Mouse (Mus musculus) adrenal gland, postnatal 14 days (tissue): Measurements from ENCODE around the gene Actl6b. TPM values are rescaled to one million over a fixed set of nuclear protein-coding genes. Genes with fewer than 3 reads are reported as not detected.
A peak's percentile ranks its signal among the peaks of the same experiment; 100 is the strongest.

Experiments
- DNase-seq: peaks from one replicate; pipeline ENCODE4 v3.0.0; 2021; ENCODE audit warnings: mixed read lengths
- total RNA-seq: library from RNA; stranded (reverse); gene quantifications from 2 replicates; pipeline ENCODE4 v1.2.3, GENCODE M21; 2021

Actl6b gene
- total RNA-seq, 1 experiment from 2014 or later, result 2.8 TPM

GRCm38 (mm10) chr5:137565744-137566143 lies 12.4 kb downstream of the Actl6b start:
- DNase-seq, result no peak

GRCm38 (mm10) chr5:137566416-137566815 lies 13.1 kb downstream of the Actl6b start:
- DNase-seq, result no peak

- DNase-seq, result peak; percentile 52
Measured at GRCm38 (mm10) chr5:137568223-137568798, 15.0 kb downstream of the Actl6b start.

GRCm38 (mm10) chr5:137569031-137569430 lies 15.7 kb downstream of the Actl6b start:
- no peak for DNase-seq

GRCm38 (mm10) chr5:137569665-137570064 lies 16.3 kb downstream of the Actl6b start, which contains the start of gene Tfr2:
Gene Tfr2 (plus strand): TSS chr5:137569840.
- peak; percentile 80 for DNase-seq

- DNase-seq, result no peak
Measured at GRCm38 (mm10) chr5:137570181-137570580, 16.9 kb downstream of the Actl6b start.

GRCm38 (mm10) chr5:137570691-137571586 lies 17.6 kb downstream of the Actl6b start:
- DNase-seq, result no peak

GRCm38 (mm10) chr5:137574470-137574901 lies 21.2 kb downstream of the Actl6b start:
- peak; percentile 79 for DNase-seq

GRCm38 (mm10) chr5:137580246-137580645 lies 26.9 kb downstream of the Actl6b start:
- DNase-seq, result peak; percentile 17

- no peak for DNase-seq
Measured at GRCm38 (mm10) chr5:137582702-137583101, 29.4 kb downstream of the Actl6b start.

- DNase-seq, result peak; percentile 43
Measured at GRCm38 (mm10) chr5:137583670-137584169, 30.4 kb downstream of the Actl6b start.

GRCm38 (mm10) chr5:137584976-137585375 lies 31.7 kb downstream of the Actl6b start:
- DNase-seq, result peak; percentile 86

- DNase-seq, result no peak
Measured at GRCm38 (mm10) chr5:137590507-137590906, 37.2 kb downstream of the Actl6b start.

GRCm38 (mm10) chr5:137595921-137596320 lies 42.6 kb downstream of the Actl6b start:
- no peak for DNase-seq

- DNase-seq, result peak; percentile 33
Measured at GRCm38 (mm10) chr5:137596601-137597261, 43.4 kb downstream of the Actl6b start.

GRCm38 (mm10) chr5:137597625-137598024 lies 44.3 kb downstream of the Actl6b start:
- DNase-seq, result no peak

GRCm38 (mm10) chr5:137598100-137598826 lies 44.9 kb downstream of the Actl6b start:
- DNase-seq, result no peak

GRCm38 (mm10) chr5:137599600-137599999 lies 46.3 kb downstream of the Actl6b start:
- no peak for DNase-seq

- no peak for DNase-seq
Measured at GRCm38 (mm10) chr5:137600281-137600618, 46.9 kb downstream of the Actl6b start.

GRCm38 (mm10) chr5:137600619-137601364 lies 47.5 kb downstream of the Actl6b start, which contains the start of gene Mospd3:
Gene Mospd3 (minus strand): TSS chr5:137601058.
- DNase-seq, result peak; percentile 98

GRCm38 (mm10) chr5:137601365-137601729 lies 48.0 kb downstream of the Actl6b start:
- peak; percentile 49 for DNase-seq
